Mouse (Mus musculus) urinary bladder, postnatal 36 days (tissue): ENCODE measurements around the gene Olfr1260.

ENCODE experiments used
- DNase-seq, 2 experiments: peaks; one replicate each; pipeline ENCODE4 v3.0.0; 2022; ENCODE audit warnings: low spot score in 2 of 2, mixed read lengths in 1 of 2

Gene Olfr1260

GRCm38 (mm10) chr2:89974184-89974583 lies at the start of gene Olfr1260:
TSS of gene Olfr1260 (plus strand) at chr2:89974340.
- no peak for DNase-seq

DNA sequence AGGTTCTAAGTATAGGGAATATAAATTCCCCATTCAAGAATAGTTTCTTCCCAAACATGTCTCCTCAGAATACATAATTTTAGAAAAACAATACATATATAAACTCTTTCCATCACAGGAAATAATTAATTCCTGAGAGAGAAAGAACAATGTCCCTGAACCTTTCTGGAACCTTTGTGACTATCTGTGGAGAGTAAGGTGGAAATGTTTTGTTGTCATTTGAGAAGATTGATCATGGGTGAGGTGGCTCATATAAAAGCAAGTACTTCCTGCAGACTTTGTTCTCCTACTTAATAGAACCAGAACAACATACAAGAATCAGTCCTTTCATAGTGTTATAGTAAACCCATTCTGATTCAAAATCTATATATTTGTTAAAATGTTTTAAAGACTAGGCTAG lies 47.1 kb upstream of the Olfr1260 start, which contains the start of gene Olfr1258:
Gene Olfr1258 (plus strand): TSS at position 301 of the 400 bp plus-strand sequence.
- no peak for DNase-seq

GRCm38 (mm10) chr2:89948564-89948963 lies 25.6 kb upstream of the Olfr1260 start, which contains the start of gene Olfr1259:
TSS of gene Olfr1259 (minus strand) at chr2:89948664.
- DNase-seq, result no peak

DNA sequence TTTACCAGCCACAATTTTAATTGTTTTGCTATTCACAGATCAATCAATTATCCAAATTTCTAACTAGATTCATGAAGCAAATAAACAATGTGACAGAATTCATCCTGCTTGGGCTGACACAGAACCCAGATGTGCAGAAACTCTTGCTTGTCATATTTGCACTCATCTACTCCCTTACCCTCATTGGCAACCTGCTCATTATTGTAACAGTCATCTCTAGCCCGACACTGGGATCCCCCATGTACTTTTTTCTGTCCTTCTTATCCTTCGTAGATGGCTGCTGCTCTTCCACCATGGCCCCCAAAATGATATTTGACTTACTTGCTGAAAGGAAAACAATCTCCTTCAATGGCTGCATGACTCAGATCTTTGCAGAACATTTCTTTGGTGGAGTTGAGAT lies 3.6 kb downstream of the Olfr1260 start:
- no peak for DNase-seq

- no peak for DNase-seq
These were observed 16.8 kb downstream of the Olfr1260 start, which contains the start of gene Olfr1261 for GRCm38 (mm10) chr2:89990921-89991320. TSS of gene Olfr1261 (plus strand) at chr2:89991221.

GRCm38 (mm10) chr2:89999845-90000244 lies 25.7 kb downstream of the Olfr1260 start, which contains the start of gene Olfr1262:
TSS of gene Olfr1262 (plus strand) at chr2:90000145.
- no peak for DNase-seq

DNA sequence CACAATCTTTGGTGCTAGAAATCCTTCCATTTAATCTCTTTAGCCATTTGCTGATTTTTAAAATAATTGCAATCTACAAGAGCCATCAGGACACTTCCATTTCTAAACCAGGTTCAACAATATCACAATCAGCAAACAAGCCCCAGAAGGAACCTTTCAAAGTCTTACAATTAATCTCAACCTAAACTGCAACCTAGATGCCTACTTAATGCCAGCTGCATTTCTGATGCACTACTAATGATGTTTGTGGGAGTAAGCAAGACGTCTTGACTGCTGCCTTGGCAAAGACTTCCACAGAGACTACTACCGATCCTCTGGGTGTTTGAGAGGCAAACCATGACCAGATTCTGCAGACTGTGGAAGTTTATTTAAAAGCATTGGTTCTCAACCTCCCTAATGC lies 37.7 kb downstream of the Olfr1260 start, which contains the start of gene Olfr1263:
Gene Olfr1263 (plus strand): TSS at position 301 of the 400 bp plus-strand sequence.
- no peak for DNase-seq

DNA sequence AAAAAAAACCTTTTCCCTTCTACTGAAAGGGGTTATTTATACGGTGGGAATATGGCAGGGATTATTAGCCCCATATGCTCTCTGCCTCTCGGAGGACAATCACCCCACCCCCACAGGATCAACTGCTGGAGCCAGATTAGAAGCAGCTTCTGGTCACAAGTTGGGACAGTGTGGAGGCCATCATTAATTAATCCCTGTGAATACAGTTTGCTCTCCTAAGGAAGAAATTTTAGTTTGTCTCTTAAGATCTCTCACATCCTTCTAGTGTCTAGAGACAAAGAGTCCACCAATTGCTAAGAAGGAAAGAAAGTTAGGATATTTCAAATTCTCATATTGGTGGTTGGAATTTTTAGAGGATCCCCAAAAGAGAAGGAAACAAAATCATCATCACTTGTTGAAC lies 51.3 kb downstream of the Olfr1260 start, which contains the start of gene Olfr1264:
Gene Olfr1264 (minus strand): TSS at position 101 of the 400 bp plus-strand sequence.
- no peak for DNase-seq
